Mouse (Mus musculus): ENCODE data around the gene Pou3f3. TPM values are rescaled to one million over a fixed set of nuclear protein-coding genes. Genes with fewer than 3 reads are reported as not detected.

Gene Pou3f3
- polyA plus RNA-seq, 1 experiment = not detected

- Histone ChIP-seq H3K27me3 (ENCODE audit: control insufficient read depth, insufficient read depth, insufficient read length) (peaks cover 40% of the 10 kb centered on the region), H3ac (ENCODE audit: control insufficient read depth, insufficient read length) (no peak overlapping the region), H3K4me3 (no peak overlapping the region), H3K79me2 (ENCODE audit: control insufficient read depth, insufficient read depth) (no peaks in the 10 kb centered on the region), H3K4me2 (ENCODE audit: low read depth) (no peak overlapping the region), H3K36me3 (ENCODE audit: control insufficient read depth, insufficient read depth) (no peaks in the 10 kb centered on the region)
- no peak for TF ChIP-seq REST (IDR thresholded peaks at IDR 0.05; ENCODE audit: insufficient read depth, insufficient read length)
- no peak for TF ChIP-seq POLR2A (IDR thresholded peaks at IDR 0.05; ENCODE audit: insufficient read length, low read depth)
- no peak for TF ChIP-seq MYOD1 (IDR thresholded peaks at IDR 0.05; ENCODE audit: control insufficient read depth in 1 of 3, insufficient read length in 2 of 3, low read depth in 2 of 3)
- no peak for TF ChIP-seq E2F4 (IDR thresholded peaks at IDR 0.05; ENCODE audit: insufficient read depth)
- TF ChIP-seq MYOG (IDR thresholded peaks at IDR 0.05; ENCODE audit: control insufficient read depth in 1 of 3, insufficient read depth in 1 of 3, insufficient read length in 2 of 3, low read depth in 2 of 3) = no peak
- no peak for TF ChIP-seq SRF (IDR thresholded peaks at IDR 0.05; ENCODE audit: control insufficient read depth, insufficient read length, low read depth)
- TF ChIP-seq MAX (IDR thresholded peaks at IDR 0.05; ENCODE audit: low read depth) = no peak
- TF ChIP-seq POLR2AphosphoS2 (IDR thresholded peaks at IDR 0.05; ENCODE audit: insufficient read length, low read depth) = no peak
- TF ChIP-seq CEBPB (IDR thresholded peaks at IDR 0.05; ENCODE audit: insufficient read depth, poor library complexity, severe bottlenecking) = no peak
- TF ChIP-seq USF1 (IDR thresholded peaks at IDR 0.05; ENCODE audit: low read depth) = no peak
- TF ChIP-seq TCF3 (IDR thresholded peaks at IDR 0.05; ENCODE audit: insufficient read length, low read depth) = no peak
- no peak for TF ChIP-seq TCF12 (IDR thresholded peaks at IDR 0.05; ENCODE audit: insufficient read depth, poor library complexity, severe bottlenecking)
Observed at GRCm38 (mm10) chr1:42703851-42704613, 8.5 kb downstream of the Pou3f3 start.

- TF ChIP-seq USF1 (IDR thresholded peaks at IDR 0.05; ENCODE audit: low read depth) (no peak), MYOD1 (IDR thresholded peaks at IDR 0.05; ENCODE audit: control insufficient read depth in 1 of 3, insufficient read length in 2 of 3, low read depth in 2 of 3) (no peak), E2F4 (IDR thresholded peaks at IDR 0.05; ENCODE audit: insufficient read depth) (no peak), MYOG (IDR thresholded peaks at IDR 0.05; ENCODE audit: control insufficient read depth in 1 of 3, insufficient read depth in 1 of 3, insufficient read length in 2 of 3, low read depth in 2 of 3) (no peak), TCF12 (IDR thresholded peaks at IDR 0.05; ENCODE audit: insufficient read depth, poor library complexity, severe bottlenecking) (no peak), MAX (IDR thresholded peaks at IDR 0.05; ENCODE audit: low read depth) (no peak), TCF3 (IDR thresholded peaks at IDR 0.05; ENCODE audit: insufficient read length, low read depth) (no peak), REST (IDR thresholded peaks at IDR 0.05; ENCODE audit: insufficient read depth, insufficient read length) (no peak), SRF (IDR thresholded peaks at IDR 0.05; ENCODE audit: control insufficient read depth, insufficient read length, low read depth) (no peak), CEBPB (IDR thresholded peaks at IDR 0.05; ENCODE audit: insufficient read depth, poor library complexity, severe bottlenecking) (no peak), POLR2A (IDR thresholded peaks at IDR 0.05; ENCODE audit: insufficient read length, low read depth) (no peak)
- Histone ChIP-seq H3ac (ENCODE audit: control insufficient read depth, insufficient read length) (no peak overlapping the region), H3K79me2 (ENCODE audit: control insufficient read depth, insufficient read depth) (no peaks in the 10 kb centered on the region), H3K4me2 (ENCODE audit: low read depth) (no peak overlapping the region), H3K4me3 (no peak overlapping the region), H3K27me3 (ENCODE audit: control insufficient read depth, insufficient read depth, insufficient read length) (peaks cover 35% of the 10 kb centered on the region), H3K36me3 (ENCODE audit: control insufficient read depth, insufficient read depth) (no peaks in the 10 kb centered on the region)
Observed at GRCm38 (mm10) chr1:42704981-42705810, 9.6 kb downstream of the Pou3f3 start.

GRCm38 (mm10) chr1:42705811-42706160 is 10.2 kb downstream of the Pou3f3 start:
- peaks cover 40% of the 10 kb centered on the region for H3K27me3 ChIP-seq (ENCODE audit: control insufficient read depth, insufficient read depth, insufficient read length)
- H3K4me2 ChIP-seq (ENCODE audit: low read depth) = no peak overlapping the region
- TF ChIP-seq POLR2A (IDR thresholded peaks at IDR 0.05; ENCODE audit: insufficient read length, low read depth) = no peak
- TF ChIP-seq MYOD1 (IDR thresholded peaks at IDR 0.05; ENCODE audit: control insufficient read depth in 1 of 3, insufficient read length in 2 of 3, low read depth in 2 of 3) = no peak
- TF ChIP-seq TCF12 (IDR thresholded peaks at IDR 0.05; ENCODE audit: insufficient read depth, poor library complexity, severe bottlenecking) = no peak
- no peak for TF ChIP-seq MAX (IDR thresholded peaks at IDR 0.05; ENCODE audit: low read depth)
- no peak for TF ChIP-seq POLR2AphosphoS2 (IDR thresholded peaks at IDR 0.05; ENCODE audit: insufficient read length, low read depth)
- TF ChIP-seq USF1 (IDR thresholded peaks at IDR 0.05; ENCODE audit: low read depth) = no peak

GRCm38 (mm10) chr1:42707196-42707595 is 11.6 kb downstream of the Pou3f3 start:
- Histone ChIP-seq H3K4me2 (ENCODE audit: low read depth) (no peak overlapping the region), H3ac (ENCODE audit: control insufficient read depth, insufficient read length) (no peak overlapping the region), H3K79me2 (ENCODE audit: control insufficient read depth, insufficient read depth) (no peaks in the 10 kb centered on the region), H3K4me3 (no peak overlapping the region), H3K36me3 (ENCODE audit: control insufficient read depth, insufficient read depth) (no peaks in the 10 kb centered on the region), H3K27me3 (ENCODE audit: control insufficient read depth, insufficient read depth, insufficient read length) (peaks cover 50% of the 10 kb centered on the region)
- TF ChIP-seq SRF (IDR thresholded peaks at IDR 0.05; ENCODE audit: control insufficient read depth, insufficient read length, low read depth) (no peak), REST (IDR thresholded peaks at IDR 0.05; ENCODE audit: insufficient read depth, insufficient read length) (no peak), POLR2AphosphoS2 (IDR thresholded peaks at IDR 0.05; ENCODE audit: insufficient read length, low read depth) (no peak), USF1 (IDR thresholded peaks at IDR 0.05; ENCODE audit: low read depth) (no peak)

More at GRCm38 (mm10) chr1:42705811-42706160, 10.2 kb downstream of the Pou3f3 start:
- Histone ChIP-seq H3K79me2 (ENCODE audit: control insufficient read depth, insufficient read depth) (no peaks in the 10 kb centered on the region), H3K36me3 (ENCODE audit: control insufficient read depth, insufficient read depth) (no peaks in the 10 kb centered on the region), H3K4me3 (no peak overlapping the region), H3ac (ENCODE audit: control insufficient read depth, insufficient read length) (no peak overlapping the region)
